In the genomic region with DNA sequence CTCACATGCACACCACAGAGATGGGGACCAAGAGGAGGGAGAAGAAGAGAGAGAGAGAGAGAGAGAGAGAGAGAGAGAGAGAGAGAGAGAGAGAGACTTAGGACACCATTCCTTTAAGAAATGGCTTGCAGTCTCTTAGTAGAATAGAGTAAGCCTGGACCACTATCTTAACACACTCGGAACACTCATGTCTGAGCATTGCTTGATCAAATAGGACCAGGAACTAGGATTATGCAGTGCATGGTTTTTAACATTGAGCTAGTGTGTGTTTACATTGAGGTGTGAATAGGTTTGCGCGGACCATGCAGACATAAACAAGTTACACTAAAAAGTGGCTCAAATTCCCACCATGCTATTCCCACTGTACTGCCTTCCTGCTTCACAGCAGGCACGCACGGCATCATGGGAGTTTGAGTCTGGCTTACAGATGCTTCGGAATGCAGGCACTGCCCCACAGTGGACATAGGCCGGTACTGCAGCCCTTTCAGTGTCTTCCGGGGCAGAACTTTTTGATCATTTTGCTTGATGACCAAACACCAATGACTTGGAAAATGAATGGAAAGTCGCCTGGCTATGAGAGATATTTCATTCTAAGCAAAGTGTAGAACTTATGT, we compare ENCODE assay signal across 7 mouse cellular contexts.
DNase-seq lines count a peak whose midpoint lies in the region; ATAC-seq and TF ChIP-seq lines count a peak whose summit lies in the region.

No protein-coding gene starts in this region.

- no peaks in the 10 kb centered on the region for H3K36me3 ChIP-seq in kidney, adult 2 months (ENCODE audit: control insufficient read depth, insufficient read depth, low read length)
- H3K36me3 ChIP-seq in limb, embryonic 10.5 days = no peaks in the 10 kb centered on the region
- no peaks in the 10 kb centered on the region for H3K36me3 ChIP-seq in midbrain, embryonic 15.5 days (replicated peaks)
- no peaks in the 10 kb centered on the region for H3K36me3 ChIP-seq in spleen, adult 2 months (ENCODE audit: control insufficient read depth, insufficient read depth, low read length)

- no peak overlapping the region for H3K9ac ChIP-seq in midbrain, embryonic 15.5 days

- no peak overlapping the region; the same call in 1 of the 2 replicates for H3K4me2 ChIP-seq in midbrain, embryonic 15.5 days

- TF ChIP-seq POLR2A in cortical plate, adult 2 months (IDR thresholded peaks at IDR 0.05; ENCODE audit: extremely low read depth, insufficient read depth, low read length) = no peak
- no peak for TF ChIP-seq POLR2A in kidney, adult 2 months (IDR thresholded peaks at IDR 0.05; ENCODE audit: low read depth, low read length)
- no peak for TF ChIP-seq POLR2A in spleen, adult 2 months (IDR thresholded peaks at IDR 0.05; ENCODE audit: low read depth, low read length)

- H3K4me3 ChIP-seq in cortical plate, adult 2 months (ENCODE audit: insufficient read depth, low read length) = no peak overlapping the region
- no peak overlapping the region for H3K4me3 ChIP-seq in kidney, adult 2 months (ENCODE audit: insufficient read depth, low read depth, low read length)
- H3K4me3 ChIP-seq in limb, embryonic 10.5 days = no peak overlapping the region
- no peak overlapping the region for H3K4me3 ChIP-seq in midbrain, embryonic 15.5 days
- no peak overlapping the region for H3K4me3 ChIP-seq in spleen, adult 2 months (ENCODE audit: extremely low read depth, insufficient read depth, insufficient read length)

- 26% methylated on average over 9 of the region's 9 CpGs for WGBS in kidney, adult 2 months
- whole genome bisulfite sequencing in limb, embryonic 10.5 days = 33% methylated on average over 9 of the region's 9 CpGs
- WGBS in midbrain, embryonic 15.5 days = 30% methylated on average over 9 of the region's 9 CpGs
- WGBS in spleen, adult 2 months = 34% methylated on average over 9 of the region's 9 CpGs

- no peak overlapping the region for H3K27ac ChIP-seq in cortical plate, adult 2 months (ENCODE audit: insufficient read depth, low read length)
- no peak overlapping the region for H3K27ac ChIP-seq in kidney, adult 2 months (ENCODE audit: insufficient read depth, low read depth, low read length)
- H3K27ac ChIP-seq in limb, embryonic 10.5 days = no peak overlapping the region
- H3K27ac ChIP-seq in midbrain, embryonic 15.5 days = no peak overlapping the region
- no peak overlapping the region for H3K27ac ChIP-seq in spleen, adult 2 months (ENCODE audit: insufficient read depth, low read length)

- peak; percentile 90 for ATAC-seq in midbrain, embryonic 15.5 days (replicated peaks)

- TF ChIP-seq CTCF in cortical plate, adult 2 months (IDR thresholded peaks at IDR 0.05; ENCODE audit: extremely low read depth, insufficient read depth, low read length) = peak; percentile 97
- peak; percentile 93 for TF ChIP-seq CTCF in kidney, adult 2 months (conservative IDR thresholded peaks at IDR 0.05; ENCODE audit: insufficient read depth, insufficient read length, low read depth, low read length)
- TF ChIP-seq CTCF in spleen, adult 2 months (IDR thresholded peaks at IDR 0.05; ENCODE audit: extremely low read depth, insufficient read depth, insufficient read length, insufficient replicate concordance) = peak; percentile 43; the same call in 1 of the 2 replicates

- intact Hi-C loops in gastrocnemius, postnatal 36 days (cut with DNase I) = no loop called here

- no peaks in the 10 kb centered on the region for H3K27me3 ChIP-seq in kidney, adult 2 months (replicated peaks; ENCODE audit: control insufficient read depth, insufficient read depth, low read length)
- no peaks in the 10 kb centered on the region for H3K27me3 ChIP-seq in limb, embryonic 10.5 days (ENCODE audit: low read depth, poor library complexity, severe bottlenecking)
- no peaks in the 10 kb centered on the region for H3K27me3 ChIP-seq in midbrain, embryonic 15.5 days (replicated peaks)
- H3K27me3 ChIP-seq in spleen, adult 2 months (ENCODE audit: control insufficient read depth, insufficient read depth, low read length) = no peaks in the 10 kb centered on the region

- no peaks in the 10 kb centered on the region for H3K4me1 ChIP-seq in cortical plate, adult 2 months (ENCODE audit: control insufficient read depth, insufficient read depth, low read length)
- no peaks in the 10 kb centered on the region for H3K4me1 ChIP-seq in kidney, adult 2 months (ENCODE audit: control insufficient read depth, insufficient read depth, low read length)
- no peaks in the 10 kb centered on the region for H3K4me1 ChIP-seq in limb, embryonic 10.5 days
- H3K4me1 ChIP-seq in midbrain, embryonic 15.5 days = peaks cover 5% of the 10 kb centered on the region; the same call in 1 of the 2 replicates
- no peaks in the 10 kb centered on the region for H3K4me1 ChIP-seq in spleen, adult 2 months (ENCODE audit: control insufficient read depth, insufficient read depth, insufficient read length)

- peak; percentile 80 for DNase-seq in adrenal gland, adult 2 months
- peak; percentile 45 to 63 for DNase-seq in gastrocnemius, postnatal 36 days
- DNase-seq in kidney, adult 2 months = peak; percentile 82
- DNase-seq in limb, embryonic 10.5 days (ENCODE audit: low spot score) = peak; percentile 80
- DNase-seq in spleen, adult 2 months (ENCODE audit: low read depth in 1 of 2, low spot score in 2 of 2) = peak in 1 of 2 experiments; percentile 16

- no peaks in the 10 kb centered on the region for H3K9me3 ChIP-seq in limb, embryonic 10.5 days (replicated peaks)
- no peaks in the 10 kb centered on the region for H3K9me3 ChIP-seq in midbrain, embryonic 15.5 days

Comparison
In these comparisons a context has a peak if more than half of its experiments do, and no peak if none do; other contexts are left out.
1. CTCF ChIP-seq: peak in every context shown above with its lines; median percentile 97 in cortical plate, adult 2 months; 93 in kidney, adult 2 months; 43 in spleen, adult 2 months.